Mouse (Mus musculus) liver, embryonic 15.5 days (tissue): ENCODE measurements around the gene Hspb8. TPM values are rescaled to one million over a fixed set of nuclear protein-coding genes. Genes with fewer than 3 reads are reported as not detected.

Experiments
- ATAC-seq: fragments of 200-750 bp; cut with Nextera tagmentation; 2 replicates; pipeline ENCODE4 v1.8.0; 2017; ENCODE audit warnings: moderate number of reproducible peaks, mild to moderate bottlenecking, moderate library complexity; ENCODE audit not compliant: insufficient read depth
- H3K27ac ChIP-seq: fragments of 300-500 bp; sonication (generic); replicated peaks from 2 replicates; pipeline ENCODE4 v1.5.1; 2015; ENCODE audit warnings: mild to moderate bottlenecking, inconsistent platforms
- H3K27me3 ChIP-seq: fragments of 300-500 bp; sonication (generic); 2 replicates; pipeline ENCODE4 v1.6.1; 2015; ENCODE audit warnings: mild to moderate bottlenecking, inconsistent platforms
- H3K36me3 ChIP-seq: fragments of 300-500 bp; sonication (generic); replicated peaks from 2 replicates; pipeline ENCODE4 v1.6.1; 2015; ENCODE audit warnings: moderate library complexity, mild to moderate bottlenecking, inconsistent platforms
- H3K4me1 ChIP-seq: fragments of 300-500 bp; sonication (generic); replicated peaks from 2 replicates; pipeline ENCODE4 v1.6.1; 2015; ENCODE audit warnings: inconsistent platforms
- H3K4me2 ChIP-seq: fragments of 300-500 bp; sonication (generic); 2 replicates; pipeline ENCODE4 v1.6.1; 2015; ENCODE audit warnings: moderate library complexity, mild to moderate bottlenecking, inconsistent platforms
- H3K4me3 ChIP-seq: fragments of 300-500 bp; sonication (generic); replicated peaks from 2 replicates; pipeline ENCODE4 v1.5.1; 2015; ENCODE audit warnings: mild to moderate bottlenecking, inconsistent platforms
- H3K9ac ChIP-seq: fragments of 300-500 bp; sonication (generic); 2 replicates; pipeline ENCODE4 v1.6.1; 2015; ENCODE audit warnings: moderate library complexity, mild to moderate bottlenecking, inconsistent platforms
- H3K9me3 ChIP-seq: fragments of 300-500 bp; sonication (generic); replicated peaks from 2 replicates; pipeline ENCODE4 v1.6.1; 2016; ENCODE audit warnings: inconsistent platforms
- WGBS: fragments of 180-500 bp; shearing (Covaris S2); methylation state at CpG from one replicate; pipeline ENCODE4 v1.1.7; 2015; ENCODE audit warnings: mixed read lengths; ENCODE audit not compliant: insufficient replicate concordance; 5-methylcytosine and 5-hydroxymethylcytosine counted together
- polyA plus RNA-seq: library from polyadenylated mRNA; unstranded; fragments of >200 nt; fragmentation: Nextera tagmentation; extraction: Ambion mirVana; gene quantifications from 2 replicates; pipeline ENCODE4 v1.2.1, GENCODE M21; 2015

Hspb8 gene
- polyA plus RNA-seq, 1 experiment from 2014 or later: 3.4 TPM

DNA sequence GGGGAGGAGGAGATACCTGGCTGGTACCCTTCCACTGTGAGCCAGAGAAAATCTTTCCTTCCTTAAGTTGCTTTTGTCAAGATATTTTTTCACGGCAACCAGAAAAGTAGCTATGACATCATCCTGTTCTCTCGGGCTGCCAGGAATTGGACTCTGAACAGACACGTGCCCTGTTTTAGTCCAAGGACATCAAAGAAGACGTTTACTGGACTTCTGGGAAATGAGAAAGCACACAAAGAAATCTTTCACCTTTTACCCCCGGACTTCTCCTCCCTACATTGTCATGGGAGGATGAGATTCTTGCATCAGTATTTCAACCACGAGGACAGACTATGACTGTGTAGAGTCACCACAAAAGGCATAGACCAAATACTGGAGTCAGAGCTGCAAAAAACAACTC is 14.7 kb downstream of the Hspb8 start:
- H3K4me3 ChIP-seq: no peak overlapping the region
- 0 out of 2 replicates have a peak, but pooled peaks cover 3% of the 10 kb centered on the region for H3K4me1 ChIP-seq
- no peak overlapping the region for H3K27ac ChIP-seq
- H3K27me3 ChIP-seq: no peaks in the 10 kb centered on the region
- no peak overlapping the region for H3K9ac ChIP-seq
- ATAC-seq: no peak
- H3K36me3 ChIP-seq: no peaks in the 10 kb centered on the region
- H3K9me3 ChIP-seq: no peaks in the 10 kb centered on the region
- H3K4me2 ChIP-seq: no peak overlapping the region
- WGBS: 25% methylated on average over 6 of the region's 6 CpGs

DNA sequence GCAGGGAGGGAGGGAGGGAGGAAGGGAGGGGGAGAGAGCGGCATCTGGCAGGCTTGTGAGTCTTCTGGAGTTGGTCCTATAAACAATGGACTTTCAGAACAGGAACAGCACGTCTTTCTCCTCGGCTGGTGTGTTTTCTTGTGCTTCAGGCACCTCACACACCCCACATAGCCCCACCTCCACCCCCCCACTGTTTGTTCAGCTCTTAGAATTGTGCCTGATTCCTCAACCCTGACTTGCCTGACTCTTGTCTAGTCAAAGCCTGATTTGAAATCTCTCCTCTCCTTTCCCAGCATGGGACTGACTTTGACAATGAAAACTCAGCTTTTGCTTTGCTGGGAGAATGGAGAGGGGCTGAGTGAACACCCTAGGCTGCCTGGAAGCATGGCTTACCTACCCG is 15.3 kb downstream of the Hspb8 start:
- H3K4me3 ChIP-seq: no peak overlapping the region
- H3K27ac ChIP-seq: no peak overlapping the region
- 25% methylated on average over 4 of the region's 4 CpGs for WGBS
- ATAC-seq: no peak
- no peak overlapping the region for H3K4me2 ChIP-seq
- H3K4me1 ChIP-seq: 0 out of 2 replicates have a peak, but pooled peaks cover 3% of the 10 kb centered on the region
- H3K9me3 ChIP-seq: no peaks in the 10 kb centered on the region
- no peaks in the 10 kb centered on the region for H3K27me3 ChIP-seq
- no peak overlapping the region for H3K9ac ChIP-seq
- H3K36me3 ChIP-seq: no peaks in the 10 kb centered on the region

DNA sequence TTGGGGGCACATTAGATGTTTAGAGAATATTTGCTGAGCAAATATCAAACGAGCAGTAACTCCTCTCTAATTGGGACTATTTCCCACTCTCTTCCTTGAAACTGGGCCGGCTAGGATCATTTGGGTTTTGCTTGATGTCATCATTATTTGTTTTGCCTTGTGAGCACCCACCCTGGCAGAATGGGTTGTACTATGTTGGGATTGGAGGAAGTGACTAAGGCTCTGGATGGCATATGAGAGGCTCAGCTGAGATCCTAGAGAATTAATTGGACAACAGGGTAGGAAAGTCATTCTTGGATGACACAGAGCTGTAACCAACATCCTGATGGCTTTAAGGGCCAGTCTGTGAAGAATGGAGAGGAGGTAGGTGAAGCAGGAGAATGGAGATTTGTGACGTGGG is 16.2 kb downstream of the Hspb8 start:
- H3K9ac ChIP-seq: no peak overlapping the region
- no peaks in the 10 kb centered on the region for H3K36me3 ChIP-seq
- no peaks in the 10 kb centered on the region for H3K27me3 ChIP-seq
- no peak overlapping the region for H3K27ac ChIP-seq
- no peak for ATAC-seq
- no peak overlapping the region for H3K4me2 ChIP-seq
- H3K4me1 ChIP-seq: 0 out of 2 replicates have a peak, but pooled peaks cover 3% of the 10 kb centered on the region
- no peaks in the 10 kb centered on the region for H3K9me3 ChIP-seq
- 46% methylated on average over 3 of the region's 3 CpGs for WGBS
- H3K4me3 ChIP-seq: no peak overlapping the region

DNA sequence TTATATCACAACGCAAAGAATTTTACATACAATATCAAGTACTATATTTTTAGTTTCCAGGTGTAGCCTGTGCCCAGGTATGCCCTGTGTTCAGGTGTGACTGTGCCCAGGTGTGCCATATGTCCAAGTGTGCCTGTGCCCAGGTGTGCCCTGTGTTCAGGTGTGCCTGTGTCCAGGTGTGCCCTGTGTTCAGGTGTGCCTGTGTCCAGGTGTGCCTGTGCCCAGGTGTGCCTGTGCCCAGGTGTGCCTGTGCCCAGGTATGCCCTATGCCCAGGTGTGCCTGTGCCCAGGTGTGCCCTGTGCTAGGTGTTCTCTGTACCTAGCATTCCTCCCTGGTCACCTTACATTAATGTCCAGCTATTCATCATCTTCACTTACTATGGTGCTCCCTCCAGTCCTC is 16.7 kb downstream of the Hspb8 start:
- no peaks in the 10 kb centered on the region for H3K36me3 ChIP-seq
- H3K4me1 ChIP-seq: 0 out of 2 replicates have a peak, but pooled peaks cover 3% of the 10 kb centered on the region
- 70% methylated on average over 1 of the region's 1 CpGs for WGBS
- no peak overlapping the region for H3K9ac ChIP-seq
- H3K27ac ChIP-seq: no peak overlapping the region
- H3K4me2 ChIP-seq: no peak overlapping the region
- no peaks in the 10 kb centered on the region for H3K9me3 ChIP-seq
- no peak for ATAC-seq
- no peak overlapping the region for H3K4me3 ChIP-seq
- no peaks in the 10 kb centered on the region for H3K27me3 ChIP-seq

DNA sequence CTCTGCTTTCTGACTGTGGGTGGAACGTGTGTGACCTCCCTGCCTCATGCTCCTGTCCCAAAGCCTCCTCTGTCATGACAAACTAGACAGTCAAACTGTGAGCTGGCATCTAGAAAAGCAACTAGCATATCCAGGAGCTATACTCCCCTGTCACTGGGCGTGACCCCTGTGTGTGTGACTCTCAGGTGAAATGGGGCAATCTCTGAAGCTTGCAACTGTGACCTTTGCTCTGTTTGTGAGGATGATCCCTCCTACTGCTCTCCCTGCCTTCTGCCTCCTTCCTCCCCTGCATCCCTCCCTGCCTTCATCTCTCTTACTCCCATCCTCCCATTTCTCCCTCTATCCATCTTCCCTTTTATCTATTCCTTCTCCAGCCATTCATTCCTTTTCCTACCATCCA is 18.6 kb downstream of the Hspb8 start:
- no peak for ATAC-seq
- Histone ChIP-seq H3K9ac (no peak overlapping the region), H3K36me3 (no peaks in the 10 kb centered on the region), H3K4me1 (0 out of 2 replicates have a peak, but pooled peaks cover 3% of the 10 kb centered on the region), H3K27me3 (no peaks in the 10 kb centered on the region), H3K9me3 (no peaks in the 10 kb centered on the region), H3K4me3 (no peak overlapping the region), H3K27ac (no peak overlapping the region), H3K4me2 (no peak overlapping the region)
- WGBS: 49% methylated on average over 2 of the region's 2 CpGs

- H3K9me3 ChIP-seq: no peaks in the 10 kb centered on the region
- no peaks in the 10 kb centered on the region for H3K36me3 ChIP-seq
- no peak for ATAC-seq
- H3K4me2 ChIP-seq: no peak overlapping the region
- WGBS: 77% methylated on average over 3 of the region's 3 CpGs
- no peak overlapping the region for H3K9ac ChIP-seq
- no peaks in the 10 kb centered on the region for H3K4me1 ChIP-seq
- H3K27ac ChIP-seq: no peak overlapping the region
- no peaks in the 10 kb centered on the region for H3K27me3 ChIP-seq
- no peak overlapping the region for H3K4me3 ChIP-seq
These were observed 21.9 kb downstream of the Hspb8 start for GRCm38 (mm10) chr5:116400801-116401200.

GRCm38 (mm10) chr5:116400042-116400730 is 22.5 kb downstream of the Hspb8 start:
- no peak overlapping the region for H3K27ac ChIP-seq
- H3K27me3 ChIP-seq: no peaks in the 10 kb centered on the region
- H3K4me1 ChIP-seq: no peaks in the 10 kb centered on the region
- H3K4me2 ChIP-seq: no peak overlapping the region
- 54% methylated on average over 8 of the region's 8 CpGs for WGBS
- no peaks in the 10 kb centered on the region for H3K9me3 ChIP-seq
- H3K9ac ChIP-seq: no peak overlapping the region
- H3K4me3 ChIP-seq: no peak overlapping the region
- no peaks in the 10 kb centered on the region for H3K36me3 ChIP-seq
- no peak for ATAC-seq

DNA sequence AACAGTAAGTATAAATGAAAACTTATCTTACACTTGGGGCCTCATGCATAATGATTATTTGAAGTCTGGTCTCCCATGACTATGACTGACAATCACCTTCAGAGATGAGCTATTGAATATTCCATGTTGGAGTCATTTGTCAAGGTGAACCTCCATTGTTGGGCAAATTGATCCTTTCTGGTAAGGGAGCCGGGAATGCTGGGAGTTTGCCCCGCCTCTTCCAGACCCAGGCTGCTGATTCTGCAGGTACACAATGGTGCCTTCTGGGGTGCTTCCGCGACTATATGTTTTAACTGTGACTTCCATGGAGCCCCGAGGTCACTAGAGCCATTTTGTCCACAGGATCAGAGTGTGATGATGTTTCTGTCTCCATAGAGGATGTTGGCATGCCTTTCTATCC is 26.6 kb downstream of the Hspb8 start:
- Histone ChIP-seq H3K4me1 (no peaks in the 10 kb centered on the region), H3K27me3 (no peaks in the 10 kb centered on the region), H3K4me2 (no peak overlapping the region), H3K9ac (no peak overlapping the region), H3K4me3 (no peak overlapping the region), H3K36me3 (no peaks in the 10 kb centered on the region), H3K9me3 (no peaks in the 10 kb centered on the region), H3K27ac (no peak overlapping the region)
- WGBS: 55% methylated on average over 5 of the region's 5 CpGs
- no peak for ATAC-seq

DNA sequence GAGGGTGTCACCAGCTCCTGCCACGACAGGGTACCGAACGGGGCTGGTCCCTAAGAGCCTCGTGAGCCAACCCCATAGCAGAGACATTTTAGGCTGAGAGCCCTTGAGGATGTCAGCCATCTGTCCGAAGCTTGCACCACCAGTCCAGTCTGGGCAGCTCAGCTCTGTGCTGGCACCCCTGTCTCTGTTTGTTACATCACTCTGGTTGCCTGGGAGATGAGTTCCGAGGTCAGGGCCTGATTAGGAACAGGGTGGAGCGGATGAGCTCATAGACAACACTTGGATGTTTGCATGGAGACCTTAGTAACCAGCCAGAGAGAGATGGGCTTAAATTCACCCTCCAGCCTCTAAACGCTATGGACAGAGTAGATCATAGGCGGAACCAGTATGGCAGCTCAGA is 30.1 kb downstream of the Hspb8 start:
- H3K4me1 ChIP-seq: no peaks in the 10 kb centered on the region
- WGBS: 59% methylated on average over 9 of the region's 9 CpGs
- H3K9me3 ChIP-seq: no peaks in the 10 kb centered on the region
- no peaks in the 10 kb centered on the region for H3K36me3 ChIP-seq
- no peaks in the 10 kb centered on the region for H3K27me3 ChIP-seq
- no peak overlapping the region for H3K9ac ChIP-seq
- H3K4me3 ChIP-seq: no peak overlapping the region
- H3K27ac ChIP-seq: no peak overlapping the region
- no peak overlapping the region for H3K4me2 ChIP-seq
- no peak for ATAC-seq

DNA sequence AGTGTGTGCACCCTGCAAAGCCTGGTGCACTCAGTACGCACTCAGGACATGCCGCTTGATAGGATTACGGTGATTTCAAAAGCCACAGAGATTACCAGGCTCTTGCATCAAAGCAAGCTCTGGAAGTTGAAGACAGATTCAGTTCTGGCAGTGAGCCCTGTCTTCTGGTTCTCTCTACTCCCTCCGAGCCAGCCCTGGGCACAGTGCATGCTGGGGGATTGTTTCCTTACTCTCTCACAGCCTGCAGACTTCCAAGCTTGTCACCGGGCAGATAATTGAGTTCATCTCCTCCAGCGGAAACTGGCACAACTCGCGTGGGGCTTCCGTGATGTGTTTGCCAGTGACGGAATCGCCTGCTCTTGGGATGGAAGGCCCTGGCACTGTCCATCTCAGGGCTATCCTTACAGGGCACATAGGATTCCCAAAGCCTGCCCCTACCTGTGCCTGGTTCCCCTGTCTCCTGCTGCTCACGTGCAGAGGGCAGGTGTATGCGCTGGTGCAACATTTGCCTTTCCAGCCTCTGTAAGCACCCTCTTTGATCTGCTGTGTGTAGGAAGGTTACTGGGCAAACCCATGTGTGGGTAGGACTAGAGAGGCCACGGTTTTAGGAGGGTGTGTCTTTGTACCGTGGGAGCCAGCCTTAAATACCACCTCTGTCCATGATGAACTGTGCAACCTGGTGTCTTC is 32.7 kb downstream of the Hspb8 start:
- H3K27ac ChIP-seq: no peak overlapping the region
- ATAC-seq: no peak

GRCm38 (mm10) chr5:116389321-116389720 is 33.3 kb downstream of the Hspb8 start:
- H3K27me3 ChIP-seq: no peaks in the 10 kb centered on the region
- no peak overlapping the region for H3K9ac ChIP-seq
- H3K27ac ChIP-seq: no peak overlapping the region
- H3K4me1 ChIP-seq: no peaks in the 10 kb centered on the region
- H3K4me2 ChIP-seq: no peak overlapping the region
- H3K36me3 ChIP-seq: no peaks in the 10 kb centered on the region
- no peak overlapping the region for H3K4me3 ChIP-seq
- no peaks in the 10 kb centered on the region for H3K9me3 ChIP-seq
- no peak for ATAC-seq
- 50% methylated on average over 4 of the region's 4 CpGs for WGBS

More for the DNA sequence above, 32.7 kb downstream of the Hspb8 start:
- no peak overlapping the region for H3K4me2 ChIP-seq
- no peaks in the 10 kb centered on the region for H3K9me3 ChIP-seq
- H3K4me1 ChIP-seq: no peaks in the 10 kb centered on the region
- no peak overlapping the region for H3K4me3 ChIP-seq
- no peak overlapping the region for H3K9ac ChIP-seq
- H3K27me3 ChIP-seq: no peaks in the 10 kb centered on the region
- 58% methylated on average over 15 of the region's 15 CpGs for WGBS
- no peaks in the 10 kb centered on the region for H3K36me3 ChIP-seq
